Mouse (Mus musculus) heart, embryonic 15.5 days (tissue): Measurements from ENCODE around the gene Plekhh3. TPM values are rescaled to one million over a fixed set of nuclear protein-coding genes. Genes with fewer than 3 reads are reported as not detected.

Experiments
- ATAC-seq: fragments of 200-750 bp; cut with Nextera tagmentation; replicated peaks from 2 replicates; pipeline ENCODE4 v1.8.0; 2017; ENCODE audit warnings: low read depth, moderate TSS enrichment; ENCODE audit not compliant: insufficient number of reproducible peaks, insufficient read depth, low FRiP score
- H3K27ac ChIP-seq: fragments of 300-500 bp; sonication (generic); 2 replicates; pipeline ENCODE4 v1.5.1; 2015; ENCODE audit warnings: mild to moderate bottlenecking, inconsistent platforms
- H3K27me3 ChIP-seq: fragments of 300-500 bp; sonication (generic); 2 replicates; pipeline ENCODE4 v1.6.1; 2015; ENCODE audit warnings: inconsistent platforms
- H3K36me3 ChIP-seq: fragments of 300-500 bp; sonication (generic); 2 replicates; pipeline ENCODE4 v1.6.1; 2015; ENCODE audit warnings: mild to moderate bottlenecking, inconsistent platforms
- H3K4me1 ChIP-seq: fragments of 300-500 bp; sonication (generic); replicated peaks from 2 replicates; pipeline ENCODE4 v1.6.1; 2015; ENCODE audit warnings: inconsistent platforms
- H3K4me2 ChIP-seq: fragments of 300-500 bp; sonication (generic); 2 replicates; pipeline ENCODE4 v1.6.1; 2015; ENCODE audit warnings: inconsistent platforms, mild to moderate bottlenecking, moderate library complexity
- H3K4me3 ChIP-seq: fragments of 300-500 bp; sonication (generic); 2 replicates; pipeline ENCODE4 v1.5.1; 2015; ENCODE audit warnings: mild to moderate bottlenecking, inconsistent platforms
- H3K9ac ChIP-seq: fragments of 300-500 bp; sonication (generic); 2 replicates; pipeline ENCODE4 v1.6.1; 2015; ENCODE audit warnings: mild to moderate bottlenecking, inconsistent platforms
- H3K9me3 ChIP-seq: fragments of 300-500 bp; sonication (generic); replicated peaks from 2 replicates; pipeline ENCODE4 v1.6.1; 2016; ENCODE audit warnings: inconsistent platforms
- WGBS: fragments of 180-500 bp; shearing (Covaris S2); methylation state at CpG from one replicate; pipeline ENCODE4 v1.1.7; 2015; ENCODE audit warnings: mixed read lengths; 5-methylcytosine and 5-hydroxymethylcytosine counted together
- polyA plus RNA-seq: library from polyadenylated mRNA; unstranded; fragments of >200 nt; fragmentation: Nextera tagmentation; extraction: Ambion mirVana; gene quantifications from 2 replicates; pipeline ENCODE4 v1.2.1, GENCODE M21; 2015

Plekhh3 gene
- polyA plus RNA-seq, 1 experiment from 2014 or later: 10.5 TPM

DNA sequence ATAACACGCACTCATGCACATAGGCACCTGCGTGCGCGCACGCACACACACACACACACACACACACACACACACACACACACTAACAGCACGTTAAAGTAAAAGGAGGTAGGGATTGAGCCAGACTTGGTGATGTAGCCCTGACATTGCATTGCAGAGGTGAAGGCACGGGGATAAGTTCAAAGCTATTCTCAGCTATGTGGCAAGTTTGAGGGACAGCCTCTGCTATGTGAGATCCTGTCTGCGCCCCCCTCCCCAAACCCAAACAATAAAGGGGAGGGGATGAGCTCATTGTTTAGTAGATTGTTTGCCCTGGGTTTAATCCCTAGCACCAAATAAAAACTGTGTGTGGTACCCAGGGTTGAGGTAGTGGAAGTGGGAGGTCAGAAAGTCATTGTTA lies 30.1 kb downstream of the Plekhh3 start:
- no peak for ATAC-seq
- Histone ChIP-seq H3K27me3 (no peaks in the 10 kb centered on the region), H3K36me3 (no peaks in the 10 kb centered on the region), H3K4me3 (no peak overlapping the region), H3K9ac (no peak overlapping the region), H3K27ac (peak overlapping the region; percentile 70), H3K4me1 (peaks cover 33% of the 10 kb centered on the region), H3K9me3 (no peaks in the 10 kb centered on the region), H3K4me2 (no peak overlapping the region)
- 75% methylated on average over 8 of the region's 8 CpGs for WGBS

DNA sequence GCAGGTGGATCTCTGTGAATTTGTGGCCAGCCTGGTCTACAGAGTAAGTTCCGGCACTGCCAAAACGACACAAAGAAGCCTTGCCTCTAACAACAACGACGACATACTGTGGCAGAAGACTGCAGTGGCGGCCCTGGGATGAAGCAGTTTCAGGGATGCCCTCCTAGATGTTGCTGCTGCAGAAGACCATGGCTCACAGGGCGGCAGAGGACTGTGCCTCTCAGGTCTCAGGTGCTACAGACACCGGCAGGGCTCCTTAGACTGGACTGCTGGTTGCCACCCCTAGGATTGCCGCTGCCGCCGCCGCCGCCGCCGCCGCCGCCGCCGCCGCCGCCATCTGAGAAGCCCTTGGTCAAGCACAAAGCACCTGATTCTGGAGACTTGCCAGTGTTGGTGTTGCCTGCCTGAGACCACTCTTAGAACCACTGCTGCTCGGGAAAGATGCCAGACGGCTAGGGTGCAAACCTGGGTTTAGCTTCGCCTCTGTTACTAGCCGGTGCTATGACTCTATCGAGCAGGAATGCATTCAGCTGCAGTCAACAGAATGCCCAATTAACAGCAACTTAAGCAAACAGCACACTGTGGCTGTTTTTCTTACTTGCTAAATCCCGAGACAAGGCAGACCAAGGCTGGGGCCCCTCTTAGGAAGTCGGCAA lies 30.9 kb downstream of the Plekhh3 start:
- H3K27me3 ChIP-seq: no peaks in the 10 kb centered on the region
- H3K9ac ChIP-seq: peak overlapping the region; percentile 43
- H3K4me3 ChIP-seq: peak overlapping the region; percentile 44
- 33% methylated on average over 27 of the region's 27 CpGs for WGBS
- no peaks in the 10 kb centered on the region for H3K36me3 ChIP-seq
- ATAC-seq: peak; percentile 53
- H3K9me3 ChIP-seq: no peaks in the 10 kb centered on the region
- H3K4me2 ChIP-seq: peak overlapping the region; percentile 67
- H3K27ac ChIP-seq: peak overlapping the region; percentile 70
- H3K4me1 ChIP-seq: peaks cover 33% of the 10 kb centered on the region

DNA sequence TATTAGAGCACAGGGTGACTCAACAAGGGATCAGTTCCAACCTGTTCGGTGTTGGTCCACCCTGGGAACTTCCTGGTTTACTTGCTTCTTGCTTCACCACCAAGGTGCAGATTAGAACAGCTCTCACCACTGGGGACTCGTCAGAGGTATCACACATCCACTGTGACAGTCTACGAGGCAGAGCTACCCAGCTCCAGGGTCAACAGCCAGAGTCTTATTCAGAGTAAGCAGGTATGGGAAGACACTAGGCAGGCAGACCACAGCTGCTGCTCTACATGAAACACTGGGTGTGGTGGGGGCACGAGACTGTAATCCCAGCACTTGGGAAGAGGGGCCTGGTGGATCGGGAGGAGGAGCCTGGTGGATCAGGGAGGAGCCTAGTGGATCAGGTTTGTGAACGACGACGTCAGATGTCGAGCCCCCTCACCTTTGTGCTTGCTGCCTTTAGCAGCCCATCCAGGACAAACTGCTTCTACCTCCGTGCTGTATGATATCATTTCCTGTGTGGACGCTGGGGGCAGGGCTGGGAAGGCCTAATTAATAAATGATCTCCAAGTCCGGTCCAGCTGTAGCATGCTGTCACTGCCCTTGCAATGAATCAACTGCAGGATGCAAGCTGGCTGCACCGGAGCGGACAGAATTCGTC lies 32.5 kb downstream of the Plekhh3 start:
- no peak for ATAC-seq
- no peak overlapping the region for H3K27ac ChIP-seq
- H3K4me3 ChIP-seq: peak overlapping the region; percentile 12; the same call in 1 of the 2 replicates
- no peaks in the 10 kb centered on the region for H3K9me3 ChIP-seq
- 28% methylated on average over 15 of the region's 15 CpGs for WGBS
- peak overlapping the region; percentile 40 for H3K4me2 ChIP-seq
- H3K36me3 ChIP-seq: no peaks in the 10 kb centered on the region
- H3K27me3 ChIP-seq: no peaks in the 10 kb centered on the region
- H3K4me1 ChIP-seq: peaks cover 37% of the 10 kb centered on the region
- H3K9ac ChIP-seq: 0 out of 2 replicates have a peak overlapping the region, but pooled peaks have one; percentile 27

DNA sequence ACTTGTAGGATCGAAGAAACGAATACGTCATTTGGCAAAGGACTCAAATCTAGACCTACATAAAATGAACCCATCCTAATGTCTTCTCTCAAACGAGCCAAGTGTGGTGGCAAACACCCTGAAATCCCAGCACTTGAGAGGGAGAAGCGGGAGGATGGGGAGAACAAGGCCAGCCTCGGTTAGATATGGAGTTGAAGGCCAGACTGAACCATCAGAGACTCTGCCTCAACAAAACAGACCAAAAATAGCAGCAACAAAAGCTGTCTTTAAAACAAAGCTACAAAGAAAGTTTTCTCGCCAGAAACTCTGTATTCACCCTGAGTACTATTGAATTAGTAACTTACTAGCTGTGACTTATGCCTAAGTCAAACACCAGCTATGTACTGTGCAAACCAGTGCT lies 34.2 kb downstream of the Plekhh3 start:
- WGBS: 68% methylated on average over 7 of the region's 7 CpGs
- H3K9me3 ChIP-seq: no peaks in the 10 kb centered on the region
- H3K9ac ChIP-seq: no peak overlapping the region
- ATAC-seq: no peak
- no peaks in the 10 kb centered on the region for H3K27me3 ChIP-seq
- H3K4me3 ChIP-seq: no peak overlapping the region
- no peaks in the 10 kb centered on the region for H3K36me3 ChIP-seq
- no peak overlapping the region for H3K27ac ChIP-seq
- H3K4me1 ChIP-seq: peaks cover 33% of the 10 kb centered on the region
- H3K4me2 ChIP-seq: no peak overlapping the region

DNA sequence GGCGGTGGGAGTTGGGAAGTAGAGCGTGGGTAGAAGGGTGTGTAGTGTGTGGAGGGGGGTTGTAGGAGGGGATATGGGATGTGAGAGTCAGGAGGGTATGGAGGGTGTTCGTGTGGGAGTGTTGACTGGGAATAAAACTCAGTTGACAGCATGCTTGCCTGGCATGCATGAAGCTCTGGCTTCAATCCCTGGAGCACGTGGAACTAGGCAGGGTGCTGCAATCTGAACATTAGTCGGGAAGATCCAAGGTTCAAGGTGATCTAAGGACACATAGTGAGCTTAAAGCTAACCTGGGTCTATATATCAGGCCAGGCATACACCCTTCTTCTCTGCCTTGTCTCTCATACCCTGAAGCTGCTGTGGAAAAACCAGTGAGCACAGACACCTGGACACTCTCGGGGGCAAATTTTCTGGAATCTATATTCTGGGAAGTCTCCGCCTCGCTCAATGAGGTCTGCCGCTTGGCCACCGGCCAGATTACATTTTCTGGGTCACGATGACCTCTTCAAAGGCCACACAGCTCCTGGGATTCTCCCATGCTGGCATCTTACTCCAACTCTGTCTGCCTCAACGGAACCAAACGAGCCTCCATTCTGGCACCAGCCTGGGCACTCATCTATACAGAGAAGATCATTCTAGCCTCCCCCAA lies 36.8 kb downstream of the Plekhh3 start:
- ATAC-seq: no peak
- H3K4me1 ChIP-seq: peaks cover 23% of the 10 kb centered on the region
- H3K4me2 ChIP-seq: no peak overlapping the region
- no peaks in the 10 kb centered on the region for H3K9me3 ChIP-seq
- H3K9ac ChIP-seq: no peak overlapping the region
- WGBS: 58% methylated on average over 13 of the region's 13 CpGs
- no peak overlapping the region for H3K4me3 ChIP-seq
- H3K27me3 ChIP-seq: no peaks in the 10 kb centered on the region
- H3K36me3 ChIP-seq: no peaks in the 10 kb centered on the region
- H3K27ac ChIP-seq: no peak overlapping the region

DNA sequence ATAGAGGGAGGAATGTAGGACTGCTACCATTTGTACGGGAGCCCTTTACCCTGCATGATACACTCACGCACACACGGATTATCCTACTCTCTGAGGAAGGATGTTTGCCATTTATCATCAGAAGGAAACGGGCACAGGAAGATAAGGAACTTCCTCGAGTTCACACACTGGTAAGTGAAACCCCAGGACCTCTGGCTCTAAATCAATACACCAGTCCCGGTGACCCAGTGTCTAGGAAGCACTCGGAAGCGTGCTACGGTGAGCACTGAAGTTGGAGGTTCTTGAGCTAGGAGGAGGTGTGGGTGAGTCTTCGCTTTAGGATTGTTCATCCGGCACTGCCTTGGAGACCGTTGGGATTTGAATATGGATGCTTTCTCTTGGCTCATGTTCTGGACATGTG lies 38.1 kb downstream of the Plekhh3 start:
- Histone ChIP-seq H3K4me3 (no peak overlapping the region), H3K9me3 (no peaks in the 10 kb centered on the region), H3K27me3 (no peaks in the 10 kb centered on the region), H3K9ac (no peak overlapping the region), H3K4me2 (no peak overlapping the region), H3K27ac (no peak overlapping the region), H3K4me1 (peaks cover 22% of the 10 kb centered on the region), H3K36me3 (no peaks in the 10 kb centered on the region)
- ATAC-seq: no peak
- 55% methylated on average over 12 of the region's 12 CpGs for WGBS

DNA sequence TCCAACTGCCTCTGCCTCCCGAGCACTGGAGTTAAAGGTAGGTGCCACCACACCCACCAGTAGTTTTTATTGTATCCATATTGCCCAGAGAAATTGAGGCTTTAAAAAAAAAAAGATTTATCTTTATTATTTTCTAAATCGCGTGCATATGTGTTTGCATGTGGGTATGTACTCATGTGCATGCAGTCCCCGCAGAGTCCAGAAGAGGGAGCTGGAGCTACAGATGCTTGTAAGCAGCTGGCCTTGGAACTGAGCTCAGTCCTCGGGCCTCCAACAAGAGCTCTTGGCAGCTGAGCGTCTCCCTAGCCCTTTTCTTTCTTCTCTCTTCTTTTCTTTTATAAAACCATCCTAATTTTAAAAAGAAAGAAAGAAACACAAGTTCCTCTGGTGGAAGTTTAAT lies 39.5 kb downstream of the Plekhh3 start:
- 87% methylated on average over 6 of the region's 6 CpGs for WGBS
- H3K27ac ChIP-seq: no peak overlapping the region

DNA sequence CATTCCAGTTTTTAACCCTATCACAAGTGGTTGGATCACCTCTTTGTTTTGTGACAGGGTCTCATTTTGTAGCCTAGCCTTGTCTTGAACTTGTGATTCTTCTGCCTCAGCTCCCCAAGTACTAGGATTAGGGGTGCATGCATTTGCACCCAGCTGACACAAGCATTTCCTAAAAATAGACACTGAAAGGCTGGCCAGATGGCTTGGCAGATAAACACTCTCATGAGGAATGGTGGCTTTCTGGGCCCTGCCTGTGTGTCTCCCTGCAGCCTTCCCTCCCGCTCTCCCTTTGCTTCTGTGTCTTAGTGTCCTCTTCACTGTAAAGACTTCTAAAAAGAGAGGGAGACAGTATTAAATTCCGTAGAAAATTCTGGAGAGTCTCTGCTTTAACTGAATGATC lies 40.0 kb downstream of the Plekhh3 start:
- ATAC-seq: no peak
- Histone ChIP-seq H3K4me2 (no peak overlapping the region), H3K9me3 (no peaks in the 10 kb centered on the region), H3K4me3 (no peak overlapping the region), H3K36me3 (peaks cover 7% of the 10 kb centered on the region), H3K9ac (no peak overlapping the region), H3K27me3 (no peaks in the 10 kb centered on the region), H3K27ac (no peak overlapping the region), H3K4me1 (peaks cover 22% of the 10 kb centered on the region)
- WGBS: 83% methylated on average over 2 of the region's 2 CpGs

More for the DNA sequence above, 39.5 kb downstream of the Plekhh3 start:
- H3K4me3 ChIP-seq: no peak overlapping the region
- no peak for ATAC-seq
- no peak overlapping the region for H3K4me2 ChIP-seq
- no peak overlapping the region for H3K9ac ChIP-seq
- peaks cover 2% of the 10 kb centered on the region for H3K36me3 ChIP-seq
- H3K4me1 ChIP-seq: peaks cover 22% of the 10 kb centered on the region
- H3K27me3 ChIP-seq: no peaks in the 10 kb centered on the region
- H3K9me3 ChIP-seq: no peaks in the 10 kb centered on the region

DNA sequence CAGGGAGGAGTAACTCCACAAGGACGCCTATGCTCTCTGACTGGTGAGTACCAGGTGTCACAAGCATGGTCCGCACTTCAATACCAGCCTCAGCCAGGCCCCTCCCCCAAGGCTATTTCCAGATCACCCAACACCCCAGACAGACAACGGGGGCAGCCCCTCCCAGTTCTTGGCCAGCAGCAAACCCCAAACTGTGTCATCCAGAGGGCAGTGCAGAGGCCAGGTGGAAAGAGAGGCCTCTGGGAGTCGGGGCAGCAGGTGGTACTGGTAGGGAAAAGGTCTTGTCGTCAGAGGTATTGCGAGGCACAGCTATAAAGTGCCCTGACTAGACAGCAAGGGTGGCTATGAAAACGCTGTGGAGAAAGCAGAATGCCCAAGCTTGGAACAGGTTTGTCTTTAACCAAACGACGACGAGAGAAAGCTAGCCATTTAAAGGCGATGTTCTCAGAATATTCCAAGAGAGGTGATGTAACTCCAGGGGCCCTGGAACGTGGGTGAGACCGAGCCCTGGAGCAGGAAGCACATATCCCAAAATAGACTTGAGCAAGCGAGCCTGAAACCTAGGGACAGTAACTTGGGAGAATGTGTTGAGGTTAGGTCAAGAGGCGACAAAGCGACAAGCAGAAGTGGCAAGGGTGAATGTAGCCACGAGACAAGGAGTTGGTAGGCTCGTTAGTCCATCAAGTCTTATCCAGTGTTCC lies 40.9 kb downstream of the Plekhh3 start:
- H3K27ac ChIP-seq: peak overlapping the region; percentile 93
- H3K4me3 ChIP-seq: no peak overlapping the region
- WGBS: 20% methylated on average over 18 of the region's 18 CpGs
- H3K9me3 ChIP-seq: no peaks in the 10 kb centered on the region
- ATAC-seq: peak; percentile 76; the same call in 1 of the 2 replicates
- H3K36me3 ChIP-seq: peaks cover 16% of the 10 kb centered on the region
- peak overlapping the region; percentile 28; the same call in 1 of the 2 replicates for H3K9ac ChIP-seq
- peaks cover 22% of the 10 kb centered on the region for H3K4me1 ChIP-seq
- no peaks in the 10 kb centered on the region for H3K27me3 ChIP-seq
- peak overlapping the region; percentile 51 for H3K4me2 ChIP-seq

DNA sequence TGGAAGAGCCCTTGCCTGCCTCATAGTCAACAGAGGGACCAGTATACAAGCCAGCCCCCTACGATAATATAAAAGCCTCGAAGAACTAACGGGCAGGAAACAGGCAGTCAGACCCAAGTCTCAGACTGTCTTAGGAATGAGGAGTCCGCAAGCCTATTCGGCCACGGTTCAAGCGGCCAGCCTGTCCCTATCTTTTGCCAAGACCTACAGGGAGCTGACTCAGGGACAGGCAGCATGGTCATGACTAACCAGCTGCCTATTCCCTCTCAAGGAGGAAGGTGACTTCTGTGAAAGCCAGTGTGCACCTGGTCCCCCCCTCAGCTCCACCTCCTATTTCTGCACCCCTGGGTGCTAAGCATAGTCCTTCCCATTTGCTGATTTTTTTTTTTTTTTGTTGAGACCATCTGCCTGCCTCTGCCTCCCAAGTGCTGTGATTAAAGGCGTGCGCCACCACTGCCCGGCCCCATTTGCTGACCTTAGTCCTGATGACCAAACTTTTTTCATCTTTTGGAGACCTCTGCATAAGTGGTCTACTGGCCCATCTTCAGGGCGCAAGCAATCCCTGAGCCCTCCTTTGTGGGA lies 42.1 kb downstream of the Plekhh3 start:
- WGBS: 83% methylated on average over 11 of the region's 11 CpGs
- Histone ChIP-seq H3K36me3 (peaks cover 17% of the 10 kb centered on the region), H3K4me3 (no peak overlapping the region), H3K4me2 (no peak overlapping the region), H3K27ac (peak overlapping the region; percentile 28; the same call in 1 of the 2 replicates), H3K27me3 (no peaks in the 10 kb centered on the region), H3K9ac (no peak overlapping the region), H3K4me1 (peaks cover 16% of the 10 kb centered on the region), H3K9me3 (no peaks in the 10 kb centered on the region)
- no peak for ATAC-seq

DNA sequence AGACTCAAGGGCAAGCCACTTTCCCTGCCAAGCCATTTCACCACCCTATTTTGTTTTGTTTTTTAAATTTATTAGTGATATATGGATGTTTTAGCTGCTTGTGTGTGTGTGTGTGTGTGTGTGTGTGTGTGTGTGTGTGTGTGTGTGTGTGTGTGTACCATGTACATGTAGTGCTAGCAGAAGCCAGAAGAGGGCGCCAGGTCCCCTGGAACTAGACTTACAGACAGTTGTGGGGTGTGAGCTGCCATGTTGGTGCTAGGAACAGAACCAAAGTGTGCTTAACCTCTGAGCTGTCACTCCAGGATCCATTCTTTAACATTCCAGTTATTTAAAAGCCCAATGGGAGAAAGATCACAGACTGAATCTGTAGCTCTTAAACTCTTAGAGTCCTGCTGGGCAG lies 44.1 kb downstream of the Plekhh3 start:
- no peaks in the 10 kb centered on the region for H3K27me3 ChIP-seq
- H3K36me3 ChIP-seq: peaks cover 35% of the 10 kb centered on the region
- H3K9ac ChIP-seq: no peak overlapping the region
- H3K4me2 ChIP-seq: no peak overlapping the region
- no peak for ATAC-seq
- no peaks in the 10 kb centered on the region for H3K9me3 ChIP-seq
- peaks cover 15% of the 10 kb centered on the region for H3K4me1 ChIP-seq
- H3K27ac ChIP-seq: no peak overlapping the region
- H3K4me3 ChIP-seq: no peak overlapping the region
- 77% methylated on average over 1 of the region's 1 CpGs for WGBS
